Mouse (Mus musculus): ENCODE measurements around the gene Sema3f. TPM values are rescaled to one million over a fixed set of nuclear protein-coding genes. Genes with fewer than 3 reads are reported as not detected.

Gene Sema3f
- total and polyA plus RNA-seq, 3 experiments: 27.2 to 106 (median 34.8) TPM

GRCm38 (mm10) chr9:107692785-107693184 lies 17.5 kb downstream of the Sema3f start:
- DNase-seq: no peak

- no peak for DNase-seq
Measured at GRCm38 (mm10) chr9:107690391-107690790, 19.9 kb downstream of the Sema3f start.

- no peak for DNase-seq
Measured at GRCm38 (mm10) chr9:107688939-107689338, 21.3 kb downstream of the Sema3f start.

GRCm38 (mm10) chr9:107688415-107688814 lies 21.9 kb downstream of the Sema3f start:
- no peak for DNase-seq

GRCm38 (mm10) chr9:107685231-107685981 lies 24.9 kb downstream of the Sema3f start:
- peak; percentile 49 for DNase-seq

- DNase-seq: no peak
Measured at GRCm38 (mm10) chr9:107682405-107682804, 27.9 kb downstream of the Sema3f start.

- no peak for DNase-seq
Measured at GRCm38 (mm10) chr9:107679501-107679900, 30.8 kb downstream of the Sema3f start, which contains the start of gene Gnat1. Gene Gnat1, minus strand, starts transcription at chr9:107679712.

GRCm38 (mm10) chr9:107678861-107679260 lies 31.4 kb downstream of the Sema3f start:
- DNase-seq: no peak

GRCm38 (mm10) chr9:107677819-107678526 lies 32.3 kb downstream of the Sema3f start:
- peak; percentile 63 for DNase-seq

GRCm38 (mm10) chr9:107677091-107677784 lies 33.0 kb downstream of the Sema3f start:
- no peak for DNase-seq

- DNase-seq: no peak
Measured at GRCm38 (mm10) chr9:107676302-107676701, 34.0 kb downstream of the Sema3f start.

- peak; percentile 78 for DNase-seq
Measured at GRCm38 (mm10) chr9:107675671-107676301, 34.5 kb downstream of the Sema3f start.

- DNase-seq: no peak
Measured at GRCm38 (mm10) chr9:107674609-107675429, 35.5 kb downstream of the Sema3f start.

GRCm38 (mm10) chr9:107670259-107670658 lies 40.0 kb downstream of the Sema3f start:
- no peak for DNase-seq

- no peak for DNase-seq
Measured at GRCm38 (mm10) chr9:107669480-107669945, 40.8 kb downstream of the Sema3f start, which contains the start of gene Slc38a3. Gene Slc38a3, minus strand, starts transcription at chr9:107669530.

GRCm38 (mm10) chr9:107668916-107669315 lies 41.4 kb downstream of the Sema3f start:
- no peak for DNase-seq

- no peak for DNase-seq
Measured at GRCm38 (mm10) chr9:107668011-107668410, 42.3 kb downstream of the Sema3f start.

GRCm38 (mm10) chr9:107667219-107667618 lies 43.1 kb downstream of the Sema3f start:
- DNase-seq: peak; percentile 60

- no peak for DNase-seq
Measured at GRCm38 (mm10) chr9:107666751-107667205, 43.5 kb downstream of the Sema3f start.

- DNase-seq: no peak
Measured at GRCm38 (mm10) chr9:107665308-107665707, 45.0 kb downstream of the Sema3f start.

GRCm38 (mm10) chr9:107663525-107663924 lies 46.8 kb downstream of the Sema3f start:
- no peak for DNase-seq
